Mouse (Mus musculus) cerebellum, postnatal 14 days (tissue): Measurements from ENCODE around the gene Hk3.

Experiments
- DNase-seq, 2 experiments: peaks; one replicate each; pipeline ENCODE4 v3.0.0; 2021; ENCODE audit warnings: mixed read lengths in 2 of 2

The Hk3 gene

DNA sequence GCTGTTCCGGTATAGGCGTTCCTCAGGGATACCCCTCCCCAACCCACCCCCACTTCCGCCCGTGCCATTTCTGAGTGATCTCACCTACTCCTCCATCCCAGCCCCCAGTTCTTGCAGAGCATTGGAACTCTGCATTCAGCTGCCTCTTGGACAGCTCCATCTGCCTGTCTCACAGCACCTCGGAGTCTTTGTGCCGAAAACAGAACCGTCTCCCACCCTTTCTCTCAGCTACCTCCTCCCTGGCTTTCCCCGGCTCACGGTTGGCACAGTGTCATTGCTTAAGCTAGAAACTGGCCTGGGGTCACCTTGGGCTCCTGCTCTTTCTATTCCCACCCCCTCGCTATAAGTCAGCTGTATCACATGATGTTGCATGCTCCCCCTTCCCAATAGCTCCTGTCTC lies 20.8 kb downstream of the Hk3 start:
- no peak for DNase-seq

DNA sequence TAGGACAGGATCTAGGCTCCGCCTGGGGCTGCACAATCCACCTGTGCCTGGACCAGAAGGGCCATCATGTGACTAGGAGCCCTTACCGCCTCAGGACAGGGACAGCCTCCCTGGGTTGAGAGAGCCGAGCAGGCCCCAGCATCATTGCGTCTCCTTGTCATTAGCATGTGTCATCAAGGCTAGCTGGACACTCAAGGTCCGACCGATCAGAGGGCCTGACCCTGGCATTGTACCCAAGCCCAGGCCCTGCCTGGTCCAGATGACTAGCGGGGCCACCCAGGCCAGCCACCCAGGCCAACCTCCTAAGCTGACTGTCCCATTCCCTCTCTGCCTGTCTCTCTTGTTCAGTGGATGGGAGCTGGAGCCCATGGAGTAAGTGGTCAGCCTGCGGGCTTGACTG lies 23.6 kb downstream of the Hk3 start:
- DNase-seq = no peak

GRCm38 (mm10) chr13:54995161-54995560 lies 26.0 kb downstream of the Hk3 start:
- DNase-seq = no peak

GRCm38 (mm10) chr13:54994576-54994975 lies 26.6 kb downstream of the Hk3 start:
- no peak for DNase-seq

- no peak for DNase-seq
Measured at GRCm38 (mm10) chr13:54992215-54992614, 29.0 kb downstream of the Hk3 start.

GRCm38 (mm10) chr13:54988181-54988760 lies 32.9 kb downstream of the Hk3 start:
- no peak for DNase-seq

DNA sequence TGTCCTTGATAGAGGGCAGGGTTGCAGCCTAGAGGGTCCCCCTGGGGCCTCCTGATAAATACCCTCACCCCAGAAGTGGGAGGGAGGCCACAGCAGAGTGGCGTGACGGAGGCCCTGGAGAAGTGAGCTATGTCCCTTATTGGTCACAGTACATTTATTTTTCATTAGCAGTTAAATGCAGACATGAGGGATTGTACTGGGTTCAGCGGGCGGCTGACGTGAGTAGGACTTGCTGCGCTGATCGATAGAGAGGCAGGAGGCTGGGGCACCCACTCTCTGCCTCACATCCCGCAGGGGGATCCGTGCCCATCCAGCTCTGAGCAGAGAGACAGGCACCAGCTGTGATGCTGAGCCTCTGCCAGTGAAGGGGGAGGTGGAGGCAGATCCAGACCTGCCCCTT lies 33.8 kb downstream of the Hk3 start:
- DNase-seq = no peak

DNA sequence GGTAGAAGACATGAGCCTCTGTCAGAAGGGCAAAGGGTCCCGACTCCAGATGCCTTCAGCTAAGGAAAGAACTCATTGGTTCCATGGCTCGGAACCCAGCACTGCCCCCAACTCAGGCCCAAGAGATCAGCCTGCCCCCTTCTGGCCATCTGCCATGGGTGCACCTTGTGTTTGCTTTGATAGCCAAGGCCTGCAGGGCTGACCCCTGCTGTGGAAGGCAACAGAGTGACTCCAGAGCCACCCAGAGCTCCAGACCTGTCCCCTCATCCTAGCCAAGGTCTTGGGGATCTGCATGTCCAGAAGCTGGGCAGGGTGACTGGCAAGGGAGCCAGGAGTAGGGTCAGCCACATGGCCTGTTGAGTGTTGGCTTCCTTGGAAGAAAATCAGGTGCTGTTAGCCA lies 37.6 kb downstream of the Hk3 start:
- DNase-seq = peak; percentile 54 to 59

- DNase-seq = no peak
Measured at GRCm38 (mm10) chr13:54983001-54983400, 38.2 kb downstream of the Hk3 start.

DNA sequence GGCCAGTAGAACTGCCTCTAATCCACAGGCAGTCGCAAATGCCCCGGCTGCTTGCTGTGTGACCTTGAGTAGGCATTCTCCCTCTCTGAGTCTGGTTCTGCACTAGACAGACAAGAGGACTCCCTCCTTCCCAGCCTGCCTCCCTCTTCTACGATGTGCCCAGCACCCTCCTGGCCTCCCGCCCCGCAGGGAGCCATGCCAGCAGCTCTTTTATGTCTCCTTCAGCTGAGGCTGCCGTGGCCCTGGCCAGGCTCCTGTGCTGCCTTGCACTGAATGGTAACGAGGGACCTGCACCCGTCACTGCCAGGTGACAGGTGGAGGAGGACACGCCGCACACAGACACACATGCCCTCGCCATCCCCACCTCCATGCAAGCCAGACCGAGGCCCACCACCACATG lies 40.2 kb downstream of the Hk3 start:
- DNase-seq = peak; percentile 48 to 54

DNA sequence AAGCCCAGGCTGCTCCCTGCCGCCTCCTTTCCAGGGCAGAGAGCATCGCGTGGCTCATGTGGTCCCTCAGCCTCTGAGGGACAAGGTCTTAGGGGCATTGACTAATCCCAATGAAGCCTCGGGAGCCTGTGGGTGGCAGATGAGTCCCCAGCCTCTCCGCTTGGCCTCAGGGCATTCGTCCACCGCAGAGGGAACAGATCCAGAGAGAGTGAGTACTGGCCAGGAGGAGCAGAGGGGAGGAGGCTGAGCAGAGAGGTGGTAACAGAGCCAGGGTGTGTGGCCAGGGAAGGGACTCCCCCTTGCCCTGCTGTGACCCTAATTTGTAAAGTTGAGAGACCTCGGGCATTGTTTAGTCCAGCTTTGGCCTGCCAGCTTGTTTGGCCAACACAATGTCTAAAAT lies 42.4 kb downstream of the Hk3 start:
- DNase-seq = peak; percentile 69 to 70

DNA sequence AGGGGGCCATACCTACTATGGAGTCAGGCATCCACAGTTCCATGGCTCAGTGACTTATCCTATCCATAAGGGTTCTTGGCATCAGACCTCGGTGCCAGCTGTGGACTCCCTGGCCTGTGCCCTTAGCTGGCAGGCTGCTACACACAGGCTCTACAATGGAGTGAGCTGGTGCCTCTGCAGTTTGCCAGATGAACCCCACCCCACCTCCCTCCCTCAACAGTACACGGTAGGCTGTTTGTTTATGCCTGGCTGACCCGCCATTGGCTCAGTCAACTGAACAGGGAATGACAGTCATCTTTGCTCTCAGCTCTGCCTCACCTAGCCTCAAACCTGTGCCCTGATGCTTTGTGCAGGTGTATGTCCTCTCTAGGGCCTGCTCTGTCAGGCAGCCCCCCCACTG lies 45.6 kb downstream of the Hk3 start:
- DNase-seq = peak in 1 of 2 experiments; percentile 35

GRCm38 (mm10) chr13:54970521-54971247 lies 50.5 kb downstream of the Hk3 start:
- peak in 1 of 2 experiments; percentile 46 for DNase-seq

DNA sequence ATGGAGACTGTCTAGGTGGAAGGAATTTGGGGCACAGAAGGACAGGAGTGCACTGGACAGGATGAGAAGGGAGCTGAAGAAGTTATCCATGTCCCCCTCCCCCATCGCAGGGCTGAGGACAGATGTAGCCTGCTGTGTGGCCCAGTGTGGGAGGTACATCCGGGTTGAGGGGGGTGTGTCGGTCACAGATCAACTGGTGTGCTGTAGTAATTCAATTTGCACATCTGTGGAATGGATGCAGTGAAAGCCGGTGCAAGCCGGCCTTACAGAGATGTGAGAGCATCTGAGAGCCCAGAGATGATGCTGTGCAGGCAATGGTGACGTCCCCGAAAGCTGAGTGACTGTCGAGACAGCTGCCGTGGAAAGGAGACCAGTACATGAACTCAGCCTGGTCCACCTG lies 51.7 kb downstream of the Hk3 start:
- DNase-seq = no peak

DNA sequence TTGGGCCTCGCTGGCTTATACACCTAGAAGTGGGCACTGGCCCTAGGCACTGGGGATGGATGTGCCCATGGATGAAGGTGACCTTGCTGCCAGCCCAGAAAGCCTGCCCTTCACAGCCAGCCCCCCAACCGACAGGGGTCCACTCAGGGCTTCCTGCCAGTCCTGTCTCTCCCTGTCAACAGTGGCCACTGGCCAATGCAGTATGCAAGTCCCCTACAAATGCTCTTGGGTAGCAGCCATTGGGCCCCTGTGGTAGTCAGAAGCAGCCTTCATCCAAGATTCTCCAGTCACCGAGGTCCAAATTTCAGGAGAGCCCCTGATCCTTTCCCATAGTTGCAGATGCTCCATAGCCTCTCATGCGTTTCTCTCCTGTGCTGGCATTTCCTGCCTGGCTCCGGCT lies 52.5 kb downstream of the Hk3 start:
- peak in 1 of 2 experiments; percentile 63 for DNase-seq

- no peak for DNase-seq
Measured at GRCm38 (mm10) chr13:54967501-54967900, 53.7 kb downstream of the Hk3 start.

DNA sequence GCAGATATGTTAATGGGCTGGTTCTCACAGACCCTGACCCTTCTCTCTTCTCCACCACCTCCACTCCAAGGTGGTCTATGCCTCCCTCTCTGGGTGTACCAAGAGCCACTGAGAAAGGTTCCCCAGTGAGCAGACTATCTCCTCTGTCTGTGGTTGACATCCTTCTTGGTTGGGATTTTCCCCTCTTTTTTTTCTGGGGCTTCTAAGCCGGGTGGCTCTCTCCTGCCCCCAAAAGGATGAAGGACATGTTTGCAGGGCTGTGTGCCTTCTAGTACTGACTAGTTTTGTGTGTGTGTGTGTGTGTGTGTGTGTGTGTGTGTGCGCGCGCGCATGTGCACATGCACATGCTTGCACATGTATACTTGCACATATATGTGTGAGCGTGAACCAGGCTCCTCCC lies 55.9 kb downstream of the Hk3 start:
- no peak for DNase-seq

DNA sequence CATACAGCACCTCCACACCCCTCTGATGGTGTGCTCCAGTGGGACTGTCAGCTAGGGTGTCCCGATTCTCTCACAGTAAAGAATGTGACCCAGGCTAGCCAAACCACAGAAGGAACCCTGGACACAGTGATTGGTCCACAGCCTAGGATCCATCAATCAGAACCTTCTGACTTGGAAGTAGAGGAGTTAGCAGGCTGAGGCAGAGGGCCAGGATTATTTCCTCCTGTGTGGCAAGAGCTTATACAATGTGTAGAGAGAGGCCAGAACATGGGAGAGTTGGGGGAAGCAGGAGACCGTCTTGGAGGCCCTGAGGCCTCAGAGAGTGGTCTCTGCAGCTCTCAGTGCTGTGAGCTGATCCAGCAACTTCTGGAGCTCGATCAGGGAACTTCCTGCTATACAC lies 60.7 kb downstream of the Hk3 start:
- no peak for DNase-seq

- DNase-seq = no peak
Measured at GRCm38 (mm10) chr13:54959842-54960241, 61.3 kb downstream of the Hk3 start.

GRCm38 (mm10) chr13:54959059-54959701 lies 62.0 kb downstream of the Hk3 start:
- peak; percentile 84 to 92 for DNase-seq

DNA sequence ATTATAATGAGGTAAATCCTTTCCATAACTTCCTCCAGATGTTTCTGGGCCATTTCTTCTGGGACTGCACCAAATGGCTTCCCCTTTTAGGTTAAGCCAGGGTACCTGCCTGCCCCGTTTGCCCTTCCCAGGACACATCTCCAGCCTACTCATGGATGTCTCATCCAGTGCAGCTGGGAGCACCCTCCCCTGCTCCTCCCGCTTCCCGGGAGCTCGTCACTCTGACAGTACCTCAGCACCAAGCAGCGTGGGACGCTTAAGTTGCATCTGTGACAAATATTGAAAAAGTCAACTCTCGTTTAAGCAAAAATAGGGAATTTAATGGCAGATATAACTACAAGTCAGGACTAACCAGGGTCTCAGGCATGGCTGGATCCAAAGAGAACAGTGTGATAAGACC lies 63.9 kb downstream of the Hk3 start:
- no peak for DNase-seq
